Mouse (Mus musculus): ENCODE measurements around the gene Dmxl2. TPM values are rescaled to one million over a fixed set of nuclear protein-coding genes. Genes with fewer than 3 reads are reported as not detected.

The Dmxl2 gene
- total and polyA plus RNA-seq, 2 experiments from 2014 or later = 39.7 to 129 TPM

DNA sequence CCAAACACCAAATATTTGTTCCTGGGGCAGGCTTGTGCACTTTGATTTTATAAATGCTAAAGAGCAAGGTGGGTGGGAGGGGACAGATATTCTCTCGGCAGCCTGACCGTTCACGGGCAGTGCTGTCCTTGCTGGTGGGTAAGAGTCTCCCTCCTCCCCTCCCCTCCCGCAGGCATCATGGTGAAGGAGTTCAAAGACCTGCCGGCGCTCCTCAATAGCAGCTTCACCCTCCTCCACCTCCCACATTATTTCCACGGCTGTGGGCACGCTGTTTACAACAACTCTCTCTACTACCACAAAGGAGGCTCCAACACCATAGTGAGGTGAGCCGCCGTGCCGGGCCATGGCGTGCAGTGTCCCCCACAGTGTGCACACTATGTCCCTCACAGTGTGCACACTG is 165.8 kb downstream of the Dmxl2 start:
- no peak overlapping the region for H3K27ac ChIP-seq (ENCODE audit: low read depth, low read length)
- DNase-seq (no peak), ATAC-seq (no peak)
- no peak overlapping the region for H3K9ac ChIP-seq
- no peaks in the 10 kb centered on the region for H3K9me3 ChIP-seq (ENCODE audit: low read length)
- no peaks in the 10 kb centered on the region for H3K36me3 ChIP-seq (ENCODE audit: insufficient read depth)
- H3K4me3 ChIP-seq (ENCODE audit: low read depth, low read length) = no peak overlapping the region
- 14% methylated on average over 12 of the region's 12 CpGs for WGBS
- no peaks in the 10 kb centered on the region for H3K4me1 ChIP-seq (ENCODE audit: insufficient read depth)
- TF ChIP-seq CTCF (IDR thresholded peaks at IDR 0.05; ENCODE audit: low read depth) = no peak
- no peaks in the 10 kb centered on the region for H3K27me3 ChIP-seq (ENCODE audit: insufficient read depth, low read length)
- no peak overlapping the region for H3K4me2 ChIP-seq (ENCODE audit: low read depth)

- no peak for TF ChIP-seq CTCF (IDR thresholded peaks at IDR 0.05; ENCODE audit: low read depth)
- Histone ChIP-seq H3K4me1 (ENCODE audit: insufficient read depth) (no peaks in the 10 kb centered on the region), H3K9ac (no peak overlapping the region), H3K27ac (ENCODE audit: low read depth, low read length) (no peak overlapping the region), H3K4me2 (ENCODE audit: low read depth) (no peak overlapping the region), H3K4me3 (ENCODE audit: low read depth, low read length) (no peak overlapping the region), H3K27me3 (ENCODE audit: insufficient read depth, low read length) (no peaks in the 10 kb centered on the region), H3K9me3 (ENCODE audit: low read length) (no peaks in the 10 kb centered on the region), H3K36me3 (ENCODE audit: insufficient read depth) (no peaks in the 10 kb centered on the region)
- ATAC-seq (no peak), DNase-seq (no peak)
- WGBS = 92% methylated on average over 7 of the region's 7 CpGs
These were observed 172.2 kb downstream of the Dmxl2 start for GRCm38 (mm10) chr9:54329201-54329600.

- H3K36me3 ChIP-seq (ENCODE audit: insufficient read depth) = no peaks in the 10 kb centered on the region
- H3K9ac ChIP-seq = no peak overlapping the region
- H3K4me1 ChIP-seq (ENCODE audit: insufficient read depth) = no peaks in the 10 kb centered on the region
- H3K9me3 ChIP-seq (ENCODE audit: low read length) = no peaks in the 10 kb centered on the region
- H3K4me3 ChIP-seq (ENCODE audit: low read depth, low read length) = no peak overlapping the region
- DNase-seq (peak; percentile 18), ATAC-seq (peak; percentile 47; the same call in 1 of the 2 replicates)
- no peak overlapping the region for H3K27ac ChIP-seq (ENCODE audit: low read depth, low read length)
- peak; percentile 60 for TF ChIP-seq CTCF (IDR thresholded peaks at IDR 0.05; ENCODE audit: low read depth)
- no peaks in the 10 kb centered on the region for H3K27me3 ChIP-seq (ENCODE audit: insufficient read depth, low read length)
- WGBS = 38% methylated on average over 8 of the region's 8 CpGs
- H3K4me2 ChIP-seq (ENCODE audit: low read depth) = no peak overlapping the region
These were observed 178.0 kb downstream of the Dmxl2 start for GRCm38 (mm10) chr9:54323456-54323855.

DNA sequence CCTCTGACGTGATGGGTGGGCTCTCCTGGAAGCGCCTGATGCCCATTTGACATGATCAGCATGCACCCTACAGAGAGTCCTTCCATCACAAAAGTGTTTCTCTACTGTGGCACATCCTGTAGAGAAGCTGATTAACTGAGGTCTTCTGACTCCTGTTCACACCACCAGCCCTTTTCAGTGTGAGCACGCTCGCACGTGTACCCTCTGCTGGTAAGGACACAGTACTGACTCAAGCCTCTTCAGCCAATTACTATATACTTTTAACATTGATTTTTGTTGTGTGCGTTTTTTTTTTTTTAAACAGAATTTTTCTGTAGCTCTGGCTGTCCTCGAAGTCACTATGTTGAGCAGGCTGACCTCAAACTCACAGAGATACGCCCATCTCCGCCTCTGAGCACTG is 185.1 kb downstream of the Dmxl2 start:
- peak; percentile 36; the same call in 1 of the 2 replicates for TF ChIP-seq CTCF (IDR thresholded peaks at IDR 0.05; ENCODE audit: low read depth)
- ATAC-seq (no peak), DNase-seq (no peak)
- H3K4me2 ChIP-seq (ENCODE audit: low read depth) = no peak overlapping the region
- H3K27me3 ChIP-seq (ENCODE audit: insufficient read depth, low read length) = no peaks in the 10 kb centered on the region
- H3K4me1 ChIP-seq (ENCODE audit: insufficient read depth) = no peaks in the 10 kb centered on the region
- no peak overlapping the region for H3K4me3 ChIP-seq (ENCODE audit: low read depth, low read length)
- no peak overlapping the region for H3K9ac ChIP-seq
- no peaks in the 10 kb centered on the region for H3K36me3 ChIP-seq (ENCODE audit: insufficient read depth)
- WGBS = 74% methylated on average over 9 of the region's 9 CpGs
- no peak overlapping the region for H3K27ac ChIP-seq (ENCODE audit: low read depth, low read length)
- H3K9me3 ChIP-seq (ENCODE audit: low read length) = no peaks in the 10 kb centered on the region

Other genes with a start within 250 kb of the Dmxl2 start
- gene Cyp19a1, start 233.5 kb downstream of the Dmxl2 start, total RNA-seq (2014; rRNA removed) = 0.38 and 0.52 TPM in 2 replicates
- 0.45 and 0.52 TPM in 2 replicates for gene Cyp19a1, start 233.5 kb downstream of the Dmxl2 start, polyA plus RNA-seq (2015; fragmentation: Nextera tagmentation; extraction: Ambion mirVana)
- 0.62 and 0.71 TPM in 2 replicates for gene Gldn, start 215.1 kb downstream of the Dmxl2 start, total RNA-seq (2014; rRNA removed)
- gene Gldn, start 215.1 kb downstream of the Dmxl2 start, polyA plus RNA-seq (2015; fragmentation: Nextera tagmentation; extraction: Ambion mirVana) = 0.43 and 0.87 TPM in 2 replicates
- gene Sh2d7, start 37.4 kb upstream of the Dmxl2 start, total RNA-seq (2014; rRNA removed) = not detected in 2 replicates
- gene Sh2d7, start 37.4 kb upstream of the Dmxl2 start, polyA plus RNA-seq (2015; fragmentation: Nextera tagmentation; extraction: Ambion mirVana) = 0.05 TPM in 1 of 2 replicates, not detected in the other
- 56.7 and 61.2 TPM in 2 replicates for gene Cib2, start 58.6 kb upstream of the Dmxl2 start, total RNA-seq (2014; rRNA removed)
- gene Cib2, start 58.6 kb upstream of the Dmxl2 start, polyA plus RNA-seq (2015; fragmentation: Nextera tagmentation; extraction: Ambion mirVana) = 66.5 and 72.5 TPM in 2 replicates
- 94.6 and 100 TPM in 2 replicates for gene Idh3a, start 84.7 kb upstream of the Dmxl2 start, total RNA-seq (2014; rRNA removed)
- gene Idh3a, start 84.7 kb upstream of the Dmxl2 start, polyA plus RNA-seq (2015; fragmentation: Nextera tagmentation; extraction: Ambion mirVana) = 171 and 183 TPM in 2 replicates
- gene Acsbg1, start 160.2 kb upstream of the Dmxl2 start, total RNA-seq (2014; rRNA removed) = 45.4 and 52.2 TPM in 2 replicates
- gene Acsbg1, start 160.2 kb upstream of the Dmxl2 start, polyA plus RNA-seq (2015; fragmentation: Nextera tagmentation; extraction: Ambion mirVana) = 32.8 and 38.9 TPM in 2 replicates
- gene Dnaja4, start 197.2 kb upstream of the Dmxl2 start, total RNA-seq (2014; rRNA removed) = 5.8 and 8.9 TPM in 2 replicates
- gene Dnaja4, start 197.2 kb upstream of the Dmxl2 start, polyA plus RNA-seq (2015; fragmentation: Nextera tagmentation; extraction: Ambion mirVana) = 5.9 and 7.2 TPM in 2 replicates
- gene Wdr61, start 232.9 kb upstream of the Dmxl2 start, total RNA-seq (2014; rRNA removed) = 69.0 and 72.6 TPM in 2 replicates
- 93.2 and 109 TPM in 2 replicates for gene Wdr61, start 232.9 kb upstream of the Dmxl2 start, polyA plus RNA-seq (2015; fragmentation: Nextera tagmentation; extraction: Ambion mirVana)

Measured in forebrain, postnatal 0 days (tissue).